Mouse (Mus musculus) neural tube, embryonic 14.5 days (tissue): Measurements from ENCODE around the gene Slc24a1. TPM values are rescaled to one million over a fixed set of nuclear protein-coding genes. Genes with fewer than 3 reads are reported as not detected.
"Not testable (repeated sequence)": the region's sequence is repeated elsewhere in the genome, so short reads cannot be mapped to it uniquely, and the experiment has no call there.

ENCODE experiments used
- ATAC-seq: fragments of 200-750 bp; cut with Nextera tagmentation; 2 replicates; pipeline ENCODE4 v1.8.0; 2017; ENCODE audit warnings: low read depth, mild to moderate bottlenecking, moderate TSS enrichment, moderate library complexity
- H3K27ac ChIP-seq: fragments of 300-500 bp; sonication (generic); 2 replicates; pipeline ENCODE4 v1.5.1; 2014; ENCODE audit warnings: low read depth, mild to moderate bottlenecking, control low read depth, low read length, moderate library complexity, mixed read lengths
- H3K27me3 ChIP-seq: fragments of 300-500 bp; sonication (generic); 2 replicates; pipeline ENCODE4 v1.6.1; 2014; ENCODE audit warnings: low read length; ENCODE audit not compliant: control insufficient read depth, insufficient read depth
- H3K36me3 ChIP-seq: fragments of 300-500 bp; sonication (generic); 2 replicates; pipeline ENCODE4 v1.6.1; 2014; ENCODE audit warnings: low read length, mixed read lengths; ENCODE audit not compliant: control insufficient read depth, insufficient read depth
- H3K4me1 ChIP-seq: fragments of 300-500 bp; sonication (generic); 2 replicates; pipeline ENCODE4 v1.6.1; 2014; ENCODE audit warnings: low read length; ENCODE audit not compliant: control insufficient read depth, insufficient read depth
- H3K4me2 ChIP-seq: fragments of 300-500 bp; sonication (generic); 2 replicates; pipeline ENCODE4 v1.6.1; 2014; ENCODE audit warnings: mild to moderate bottlenecking, low read depth, low read length, control low read depth
- H3K4me3 ChIP-seq: fragments of 300-500 bp; sonication (generic); 2 replicates; pipeline ENCODE4 v1.5.1; 2014; ENCODE audit warnings: low read depth, low read length, control low read depth, mixed read lengths
- H3K9ac ChIP-seq: fragments of 300-500 bp; sonication (generic); replicated peaks from 2 replicates; pipeline ENCODE4 v1.6.1; 2014; ENCODE audit warnings: low read depth, mild to moderate bottlenecking, control low read depth, low read length, mixed read lengths
- H3K9me3 ChIP-seq: fragments of 300-500 bp; sonication (generic); 2 replicates; pipeline ENCODE4 v1.6.1; 2016; ENCODE audit warnings: low read length; ENCODE audit not compliant: control insufficient read depth
- WGBS: fragments of 180-500 bp; shearing (Covaris S2); extraction: QIAGEN DNeasy Blood & Tissue Kit; methylation state at CpG from one replicate; pipeline ENCODE4 v1.1.7; 2014; 5-methylcytosine and 5-hydroxymethylcytosine counted together
- polyA plus RNA-seq: library from polyadenylated mRNA; unstranded; fragments of >200 nt; fragmentation: Nextera tagmentation; extraction: Ambion mirVana; gene quantifications from 2 replicates; pipeline ENCODE4 v1.2.1, GENCODE M21; 2014

Slc24a1 gene
- polyA plus RNA-seq = 0.06 and 0.07 TPM in 2 replicates

GRCm38 (mm10) chr9:64951161-64951657, at the start of gene Slc24a1:
Slc24a1 (minus strand) TSS chr9:64951607.
- Histone ChIP-seq H3K27me3 (no peaks in the 10 kb centered on the region), H3K4me1 (no peaks in the 10 kb centered on the region), H3K9me3 (no peaks in the 10 kb centered on the region), H3K4me2 (no peak within 1 kb of the TSS), H3K36me3 (no peaks in the 10 kb centered on the region), H3K27ac (no peak within 1 kb of the TSS), H3K4me3 (no peak within 1 kb of the TSS), H3K9ac (no peak within 1 kb of the TSS)
- 48% methylated on average over 11 of the region's 11 CpGs for WGBS
- ATAC-seq = no peak

- peaks cover 56% of the 10 kb centered on the region for H3K36me3 ChIP-seq
- 94% methylated on average over 1 of the region's 1 CpGs for WGBS
- H3K4me2 ChIP-seq, ATAC-seq, H3K27me3 ChIP-seq, H3K4me1 ChIP-seq, H3K9ac ChIP-seq, H3K9me3 ChIP-seq, H3K27ac ChIP-seq, H3K4me3 ChIP-seq: not testable (repeated sequence)
Observed at GRCm38 (mm10) chr9:64995464-64995863, 44.1 kb upstream of the Slc24a1 start.

- 95% methylated on average over 7 of the region's 7 CpGs for WGBS
- Histone ChIP-seq H3K27ac (no peak overlapping the region), H3K4me3 (no peak overlapping the region), H3K9me3 (no peaks in the 10 kb centered on the region), H3K4me2 (no peak overlapping the region), H3K4me1 (no peaks in the 10 kb centered on the region), H3K9ac (no peak overlapping the region), H3K36me3 (peaks cover 58% of the 10 kb centered on the region), H3K27me3 (no peaks in the 10 kb centered on the region)
- ATAC-seq = no peak
Observed at GRCm38 (mm10) chr9:64990291-64990690, 38.9 kb upstream of the Slc24a1 start.

GRCm38 (mm10) chr9:64988443-64988842, 37.0 kb upstream of the Slc24a1 start:
- Histone ChIP-seq H3K9me3 (no peaks in the 10 kb centered on the region), H3K4me1 (no peaks in the 10 kb centered on the region), H3K4me2 (no peak overlapping the region), H3K27ac (no peak overlapping the region), H3K9ac (no peak overlapping the region), H3K4me3 (no peak overlapping the region), H3K27me3 (no peaks in the 10 kb centered on the region), H3K36me3 (peaks cover 64% of the 10 kb centered on the region)
- 87% methylated on average over 6 of the region's 6 CpGs for WGBS
- ATAC-seq = no peak

- no peaks in the 10 kb centered on the region for H3K27me3 ChIP-seq
- no peak overlapping the region for H3K4me2 ChIP-seq
- WGBS = 97% methylated on average over 2 of the region's 2 CpGs
- H3K36me3 ChIP-seq = peaks cover 64% of the 10 kb centered on the region
- H3K4me1 ChIP-seq = no peaks in the 10 kb centered on the region
- no peak overlapping the region for H3K9ac ChIP-seq
- no peak for ATAC-seq
- no peaks in the 10 kb centered on the region for H3K9me3 ChIP-seq
- no peak overlapping the region for H3K27ac ChIP-seq
- H3K4me3 ChIP-seq = no peak overlapping the region
Observed at GRCm38 (mm10) chr9:64987651-64988050, 36.2 kb upstream of the Slc24a1 start.

- Histone ChIP-seq H3K27me3 (no peaks in the 10 kb centered on the region), H3K9me3 (no peaks in the 10 kb centered on the region), H3K4me1 (no peaks in the 10 kb centered on the region), H3K4me3 (no peak overlapping the region), H3K9ac (no peak overlapping the region), H3K4me2 (no peak overlapping the region), H3K36me3 (peaks cover 63% of the 10 kb centered on the region), H3K27ac (no peak overlapping the region)
- WGBS = 87% methylated on average over 9 of the region's 9 CpGs
- ATAC-seq = no peak
Observed at GRCm38 (mm10) chr9:64985807-64986206, 34.4 kb upstream of the Slc24a1 start.

GRCm38 (mm10) chr9:64985037-64985794, 33.8 kb upstream of the Slc24a1 start:
- peaks cover 64% of the 10 kb centered on the region for H3K36me3 ChIP-seq
- 88% methylated on average over 8 of the region's 8 CpGs for WGBS

GRCm38 (mm10) chr9:64981904-64982303, 30.5 kb upstream of the Slc24a1 start:
- Histone ChIP-seq H3K4me1 (no peaks in the 10 kb centered on the region), H3K27ac (no peak overlapping the region), H3K36me3 (peaks cover 61% of the 10 kb centered on the region), H3K9ac (no peak overlapping the region), H3K27me3 (no peaks in the 10 kb centered on the region), H3K4me3 (no peak overlapping the region), H3K9me3 (no peaks in the 10 kb centered on the region), H3K4me2 (no peak overlapping the region)
- WGBS = 72% methylated on average over 1 of the region's 1 CpGs
- ATAC-seq = no peak

More at GRCm38 (mm10) chr9:64985037-64985794, 33.8 kb upstream of the Slc24a1 start:
- Histone ChIP-seq H3K27ac (no peak overlapping the region), H3K9ac (no peak overlapping the region), H3K4me3 (no peak overlapping the region), H3K4me2 (no peak overlapping the region), H3K4me1 (no peaks in the 10 kb centered on the region), H3K27me3 (no peaks in the 10 kb centered on the region), H3K9me3 (no peaks in the 10 kb centered on the region)
- no peak for ATAC-seq

GRCm38 (mm10) chr9:64980548-64980947, 29.1 kb upstream of the Slc24a1 start:
- Histone ChIP-seq H3K4me2 (no peak overlapping the region), H3K4me3 (no peak overlapping the region), H3K27ac (no peak overlapping the region), H3K9ac (no peak overlapping the region), H3K9me3 (no peaks in the 10 kb centered on the region), H3K36me3 (peaks cover 62% of the 10 kb centered on the region), H3K27me3 (no peaks in the 10 kb centered on the region), H3K4me1 (no peaks in the 10 kb centered on the region)
- no peak for ATAC-seq
- 86% methylated on average over 3 of the region's 3 CpGs for WGBS
